Mouse (Mus musculus) layer of hippocampus, postnatal 36 days (tissue): ENCODE results near the gene Tnfaip2. TPM values are rescaled to one million over a fixed set of nuclear protein-coding genes. Genes with fewer than 3 reads are reported as not detected.
A peak's percentile ranks its signal among the peaks of the same experiment; 100 is the strongest.

Experiments
- DNase-seq, 2 experiments: peaks; one replicate each; pipeline ENCODE4 v3.0.0; 2022
- total RNA-seq, 2 experiments: library from RNA; stranded (reverse); gene quantifications; 2 replicates each; pipeline ENCODE4 v1.2.3; 2021

Gene Tnfaip2
- 1 to 10 TPM in 1 of 2 experiments, under 1 TPM in 1; 0.40 to 1.0 TPM for total RNA-seq

- DNase-seq, result no peak
These were observed at the start of gene Tnfaip2 for GRCm38 (mm10) chr12:111442309-111443010. Gene Tnfaip2 (plus strand): TSS chr12:111442469.

- no peak for DNase-seq
These were observed 48.3 kb upstream of the Tnfaip2 start for GRCm38 (mm10) chr12:111394008-111394407.

DNA sequence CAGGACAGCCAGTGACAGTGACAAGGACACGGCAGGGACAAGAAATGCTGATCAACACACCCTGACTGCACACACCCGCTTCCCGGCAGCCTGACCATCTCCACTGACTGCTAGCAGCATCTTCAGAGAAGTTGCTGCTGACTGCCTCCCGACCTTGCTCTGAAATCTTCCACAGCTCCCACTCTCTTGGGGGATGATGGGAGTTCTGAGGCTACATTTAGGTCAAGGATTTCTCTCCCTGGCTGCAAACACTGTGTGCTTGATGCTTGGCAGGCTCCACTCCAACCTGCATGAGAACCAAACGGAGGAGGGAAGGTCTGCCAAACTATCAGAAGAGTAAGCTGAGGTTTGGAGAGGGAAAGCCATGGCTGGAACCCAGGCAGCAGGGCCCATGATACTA lies 45.3 kb upstream of the Tnfaip2 start:
- no peak for DNase-seq

- peak; percentile 54 to 57 for DNase-seq
These were observed 40.6 kb upstream of the Tnfaip2 start for GRCm38 (mm10) chr12:111401454-111402184.

GRCm38 (mm10) chr12:111404880-111405279 lies 37.4 kb upstream of the Tnfaip2 start:
- no peak for DNase-seq

GRCm38 (mm10) chr12:111406622-111407021 lies 35.6 kb upstream of the Tnfaip2 start, which contains the start of gene Lbhd2:
Gene Lbhd2 (plus strand): TSS chr12:111406809.
- no peak for DNase-seq

GRCm38 (mm10) chr12:111409583-111409982 lies 32.7 kb upstream of the Tnfaip2 start:
- no peak for DNase-seq

DNA sequence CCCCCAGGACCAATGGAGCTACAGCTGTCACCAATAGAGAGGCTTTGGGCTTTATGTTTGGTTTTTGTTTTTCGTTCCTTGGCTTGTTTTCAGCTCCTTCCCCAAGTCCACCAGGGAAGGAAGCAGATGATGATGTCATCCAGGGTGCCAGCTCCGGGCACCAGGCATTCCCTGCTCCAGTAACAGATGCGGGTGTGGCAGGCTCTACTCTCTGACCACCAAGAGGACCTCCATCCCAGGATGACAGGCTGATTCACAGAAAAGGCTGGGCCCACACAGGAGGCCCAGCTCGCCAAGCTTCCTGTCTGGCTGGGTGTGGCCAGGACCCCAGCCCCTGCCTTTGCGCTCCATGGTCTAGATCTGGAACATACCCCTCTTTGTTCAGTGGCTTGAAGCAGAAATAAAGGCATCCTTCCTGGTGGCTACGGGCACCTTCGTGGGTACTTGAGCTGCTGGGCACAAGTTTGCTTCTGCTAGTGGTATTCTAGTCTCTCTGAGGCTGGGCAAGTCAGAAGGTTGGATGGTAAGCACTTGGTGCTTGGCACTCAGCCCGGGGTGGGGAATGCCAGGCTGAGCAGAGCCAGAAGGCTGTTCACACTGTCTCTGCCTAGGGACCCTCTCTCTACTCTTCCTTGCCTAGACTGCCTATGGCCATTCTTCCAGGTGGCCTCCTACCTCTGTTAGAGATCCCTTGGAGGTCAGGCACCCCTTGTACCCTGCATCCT lies 30.5 kb upstream of the Tnfaip2 start:
- DNase-seq, result no peak

DNA sequence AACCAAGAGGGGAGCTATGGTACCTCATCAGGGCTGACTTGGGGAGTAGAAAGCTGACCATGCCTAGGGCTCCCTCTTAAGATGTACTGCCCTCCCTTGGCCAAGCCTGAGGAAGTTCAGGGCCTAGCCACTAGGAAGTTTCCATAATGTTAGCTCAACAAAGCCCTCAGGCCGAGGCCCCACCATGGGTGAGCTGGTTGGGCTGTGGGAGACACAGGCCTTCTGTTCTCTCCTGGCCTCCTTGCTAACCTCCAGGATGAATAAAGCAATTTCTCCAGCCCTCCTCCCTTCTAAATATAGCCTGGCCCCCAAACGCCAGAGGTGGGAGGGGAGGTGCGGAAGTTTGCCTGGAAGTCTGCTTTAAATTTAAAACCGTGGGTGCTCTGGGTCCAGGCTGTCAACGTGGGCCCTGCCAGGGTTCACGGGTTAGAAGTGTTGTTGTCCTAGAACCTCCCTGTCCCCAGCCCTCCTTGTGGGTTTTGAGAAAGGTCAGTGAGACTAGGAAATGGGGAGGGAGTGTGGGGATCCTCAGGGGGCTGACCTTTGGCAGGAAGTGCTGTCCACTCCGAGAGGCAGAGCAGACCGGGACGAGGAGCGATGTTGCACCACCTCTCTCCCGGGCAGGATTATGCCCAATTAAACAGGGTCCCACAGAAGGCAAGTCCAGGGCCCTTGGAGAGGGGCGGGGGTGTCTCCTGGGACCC lies 29.5 kb upstream of the Tnfaip2 start:
- no peak for DNase-seq

DNA sequence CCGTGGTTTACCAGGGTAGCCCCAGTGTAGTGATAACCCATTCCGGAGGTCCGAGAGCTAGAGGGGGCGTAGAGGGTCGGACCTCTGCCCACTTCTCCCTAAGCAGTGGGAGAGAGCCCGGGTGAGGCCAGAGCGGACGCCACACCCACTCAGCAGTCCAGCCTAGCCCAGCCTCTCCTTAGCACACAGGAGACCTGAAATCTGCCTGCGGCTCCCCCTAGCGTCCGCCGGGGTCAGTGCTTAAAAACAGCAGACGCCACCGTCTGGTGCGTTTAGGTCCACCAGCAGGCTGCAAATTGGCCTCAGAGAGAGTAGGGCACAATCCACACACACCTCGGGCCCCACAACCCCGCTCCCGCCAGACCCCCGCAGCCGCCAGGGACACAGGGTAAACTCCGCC lies 29.0 kb upstream of the Tnfaip2 start:
- peak; percentile 83 to 84 for DNase-seq

DNA sequence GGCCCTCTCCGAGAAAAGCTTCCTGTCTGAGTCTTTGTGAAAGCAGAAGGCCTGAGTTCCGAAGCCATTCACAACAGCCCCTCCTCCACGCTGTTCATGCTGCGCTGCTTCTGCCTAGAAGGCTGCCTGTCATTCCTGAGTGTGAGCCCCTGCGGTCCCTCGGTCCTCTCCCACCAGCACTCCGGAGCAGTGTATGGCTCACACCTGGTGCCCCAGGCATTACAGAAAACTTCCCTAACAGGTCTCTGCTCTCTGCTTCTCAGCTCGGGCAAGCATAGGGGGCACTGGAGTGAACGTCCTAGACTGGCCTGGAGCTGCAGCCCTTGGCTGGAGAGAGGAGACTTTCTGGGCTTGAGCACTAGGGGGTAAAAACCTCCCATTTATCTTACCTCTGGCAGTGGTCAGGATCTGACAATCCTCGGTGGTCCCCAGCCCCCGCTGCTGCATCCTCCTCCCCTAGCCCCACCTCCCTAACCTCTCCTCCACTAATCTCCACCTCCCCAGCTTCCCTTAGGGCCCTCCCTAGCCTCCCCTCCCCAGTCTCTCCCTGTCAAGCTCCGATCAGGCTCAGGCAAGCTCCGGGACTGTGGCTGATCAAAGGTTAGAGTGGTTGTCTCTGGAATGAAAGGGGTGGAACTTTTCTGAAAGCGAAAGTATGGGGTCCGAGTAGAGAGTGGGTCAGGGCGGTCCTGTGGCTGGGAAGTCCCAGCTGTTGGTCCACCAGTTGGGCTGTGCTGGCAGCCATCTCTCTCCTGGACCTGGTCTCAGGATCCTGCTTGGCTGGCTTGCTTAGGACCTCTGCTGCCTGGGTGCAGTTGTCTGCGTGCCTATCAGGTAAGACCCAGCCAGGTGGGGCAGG lies 25.1 kb upstream of the Tnfaip2 start, which contains the start of gene Exoc3l4:
Gene Exoc3l4 (plus strand): TSS at position 97 of the 859 bp plus-strand sequence.
- DNase-seq, result no peak

GRCm38 (mm10) chr12:111419918-111420317 lies 22.4 kb upstream of the Tnfaip2 start:
- DNase-seq, result no peak

DNA sequence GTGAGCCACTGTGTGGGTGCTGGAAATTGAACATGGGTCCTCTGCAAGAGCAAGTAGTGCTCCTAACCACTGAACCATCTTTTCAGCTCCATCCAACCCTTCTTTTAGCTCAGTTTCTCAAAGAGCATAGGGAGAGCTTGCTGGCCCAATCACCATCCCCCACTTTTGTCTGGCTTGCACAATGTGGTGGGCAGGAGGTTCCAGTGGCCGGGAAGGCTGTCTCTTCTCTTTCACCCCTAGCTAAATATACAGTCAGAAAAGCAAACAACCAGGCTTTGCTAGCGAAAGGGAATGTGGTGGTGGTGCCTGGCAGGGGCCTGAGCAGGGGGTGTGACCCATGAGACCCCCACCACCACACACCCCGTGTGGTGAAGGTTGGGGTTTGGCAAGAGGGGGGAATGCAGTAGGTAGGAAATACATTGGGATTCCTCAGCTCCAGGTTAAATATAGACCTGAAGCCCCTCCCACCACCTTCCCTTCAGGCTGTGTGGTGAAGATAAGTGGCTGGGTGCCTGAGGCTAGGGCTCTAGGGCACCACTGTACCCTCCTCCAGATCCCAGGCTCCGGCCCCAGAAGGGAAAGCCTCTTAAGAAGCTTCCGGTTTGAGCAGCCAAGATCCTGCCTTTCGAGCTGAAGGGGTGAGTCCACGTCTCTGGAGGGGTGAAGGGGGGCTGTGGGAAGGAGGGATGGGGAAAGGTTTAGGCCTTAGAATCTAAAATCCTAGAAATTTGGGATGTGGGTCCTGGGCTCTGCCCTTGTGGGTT lies 21.1 kb upstream of the Tnfaip2 start:
- DNase-seq, result no peak

DNA sequence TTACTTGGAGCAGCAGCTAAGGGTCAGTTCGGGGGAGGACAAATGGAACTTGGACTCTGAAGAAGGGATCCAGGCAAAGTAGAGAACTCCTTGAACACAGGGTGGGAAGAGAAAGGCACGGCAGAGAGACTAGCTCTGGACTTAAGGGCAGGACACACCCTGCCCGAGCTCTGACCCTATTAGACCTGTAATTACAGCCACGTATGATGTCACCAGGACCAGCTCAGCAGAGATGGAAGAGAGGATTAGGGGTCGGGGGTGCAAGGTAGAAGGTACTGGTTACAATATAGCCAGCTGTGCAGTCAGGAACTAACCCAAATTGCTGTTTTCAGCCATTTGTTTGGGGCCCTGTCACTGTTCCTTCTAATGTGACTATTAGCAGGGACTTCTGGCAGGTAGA lies 19.4 kb upstream of the Tnfaip2 start:
- DNase-seq, result no peak

DNA sequence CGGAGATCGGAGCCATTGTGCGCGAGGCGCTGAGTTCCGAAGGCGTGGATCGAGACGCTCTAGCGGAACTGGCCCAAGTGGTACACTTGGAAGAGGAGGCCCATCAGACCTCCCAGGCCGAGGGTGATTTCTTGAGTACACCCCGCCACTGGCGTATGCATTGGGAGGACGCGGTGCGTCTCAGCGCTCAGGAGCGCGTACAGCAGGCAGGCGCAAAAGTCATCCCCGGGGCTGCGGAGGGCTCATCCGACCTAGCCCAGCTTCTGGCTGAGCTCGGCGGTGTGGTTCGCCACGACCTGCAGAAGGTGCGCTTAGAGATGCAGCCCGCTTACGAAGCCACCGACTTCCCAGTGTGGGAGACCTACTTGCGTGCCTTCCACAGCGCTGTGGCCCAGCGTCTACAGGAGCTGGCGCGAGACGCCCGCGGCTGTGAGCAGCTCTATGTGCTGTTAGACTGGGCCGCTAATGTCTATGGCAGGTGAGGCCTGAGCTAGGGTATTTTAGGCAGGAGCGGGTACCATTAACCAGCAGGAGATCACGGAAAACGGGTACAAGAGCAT lies 18.6 kb upstream of the Tnfaip2 start:
- no peak for DNase-seq

- no peak for DNase-seq
These were observed 17.7 kb upstream of the Tnfaip2 start for GRCm38 (mm10) chr12:111424547-111424946.

GRCm38 (mm10) chr12:111425258-111425657 lies 17.0 kb upstream of the Tnfaip2 start:
- peak; percentile 68 to 74 for DNase-seq

DNA sequence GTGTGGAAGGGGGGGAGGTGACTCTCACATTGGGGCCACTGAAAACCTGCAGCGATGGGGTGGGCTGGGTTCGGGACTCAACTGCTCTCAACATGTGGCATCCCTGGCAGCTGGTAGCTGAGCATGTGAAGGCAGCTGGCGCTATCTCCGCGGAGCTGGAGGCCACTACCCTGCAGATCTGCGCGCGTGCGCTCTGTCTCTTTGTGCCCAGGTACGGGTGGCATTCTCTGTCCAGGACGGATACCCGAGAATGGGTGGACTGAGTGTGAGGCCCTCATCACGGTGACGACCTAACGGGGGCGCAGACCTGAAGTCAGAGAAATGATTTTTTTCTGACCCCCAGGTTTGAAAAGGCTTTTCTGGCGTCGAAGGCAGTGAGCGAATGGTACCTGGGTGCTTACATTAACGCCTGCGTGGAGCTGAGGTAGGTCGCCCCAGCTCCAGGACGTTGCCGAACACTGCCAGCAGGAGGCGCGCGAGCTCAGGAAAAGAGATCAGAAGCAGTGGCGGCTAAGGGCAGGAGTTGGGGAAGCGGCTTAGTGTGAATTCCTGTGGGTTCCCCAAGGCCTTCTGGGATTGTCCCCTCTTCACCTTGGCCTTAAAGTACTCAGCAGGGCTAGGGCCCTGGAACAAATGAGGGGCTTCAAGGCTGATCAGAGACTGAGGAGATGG lies 16.3 kb upstream of the Tnfaip2 start:
- peak; percentile 86 to 90 for DNase-seq

- DNase-seq, result no peak
These were observed 14.7 kb upstream of the Tnfaip2 start for GRCm38 (mm10) chr12:111427438-111428113.
